Mouse (Mus musculus): ENCODE data around the gene Slc2a1. TPM values are rescaled to one million over a fixed set of nuclear protein-coding genes. Genes with fewer than 3 reads are reported as not detected.

Gene Slc2a1
- total and polyA plus RNA-seq, 2 experiments = 6.9 to 11.1 TPM

DNA sequence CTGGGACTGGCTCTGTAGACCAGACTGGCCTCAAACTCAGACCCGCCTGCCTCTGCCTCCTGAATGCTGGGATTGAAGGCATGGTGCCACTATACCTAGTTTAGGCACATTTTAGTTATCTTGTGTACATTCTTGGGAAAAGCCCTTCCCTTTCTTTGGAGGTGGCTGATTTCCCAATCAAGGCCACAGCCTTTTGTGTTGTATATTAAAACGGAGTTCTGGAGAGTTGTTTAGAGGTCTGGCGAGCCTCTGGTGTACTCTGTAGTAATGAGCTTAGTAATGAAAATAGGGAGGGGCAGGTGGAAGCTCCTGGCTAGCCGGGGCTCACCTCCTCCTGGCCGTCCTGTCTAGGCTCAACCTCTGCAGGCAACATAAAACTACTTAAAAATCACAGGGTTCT lies 2.0 kb downstream of the Slc2a1 start:
- peaks cover 36% of the 10 kb centered on the region for H3K79me2 ChIP-seq (ENCODE audit: control insufficient read depth, insufficient read depth, low read length)
- H3K36me3 ChIP-seq (ENCODE audit: control insufficient read depth, insufficient read depth, low read length) = no peaks in the 10 kb centered on the region
- H3K27ac ChIP-seq (replicated peaks; ENCODE audit: insufficient read depth, low read depth, low read length) = no peak overlapping the region
- DNase-seq (ENCODE audit: extremely low read depth, low read depth, low spot score) = no peak
- no peaks in the 10 kb centered on the region for H3K27me3 ChIP-seq (ENCODE audit: control insufficient read depth, insufficient read depth, low read length)
- H3K4me3 ChIP-seq (ENCODE audit: insufficient read depth, low read depth, low read length) = no peak overlapping the region
- TF ChIP-seq POLR2A (IDR thresholded peaks at IDR 0.05; ENCODE audit: extremely low read depth, insufficient read depth, low read length) = no peak
- TF ChIP-seq CTCF (IDR thresholded peaks at IDR 0.05; ENCODE audit: low read depth, low read length) = no peak
- no peak overlapping the region for H3K9ac ChIP-seq (ENCODE audit: low read depth, low read length)
- WGBS = 62% methylated on average over 5 of the region's 5 CpGs
- H3K4me1 ChIP-seq (ENCODE audit: control insufficient read depth, insufficient read depth, low read length) = peaks cover 7% of the 10 kb centered on the region

GRCm38 (mm10) chr4:119111410-119111809 lies 2.9 kb downstream of the Slc2a1 start:
- H3K79me2 ChIP-seq (ENCODE audit: control insufficient read depth, insufficient read depth, low read length) = peaks cover 36% of the 10 kb centered on the region
- WGBS = 87% methylated on average over 5 of the region's 5 CpGs
- no peak overlapping the region for H3K4me3 ChIP-seq (ENCODE audit: insufficient read depth, low read depth, low read length)
- DNase-seq (ENCODE audit: extremely low read depth, low read depth, low spot score) = no peak
- no peaks in the 10 kb centered on the region for H3K36me3 ChIP-seq (ENCODE audit: control insufficient read depth, insufficient read depth, low read length)
- H3K27ac ChIP-seq (replicated peaks; ENCODE audit: insufficient read depth, low read depth, low read length) = no peak overlapping the region
- TF ChIP-seq POLR2A (IDR thresholded peaks at IDR 0.05; ENCODE audit: extremely low read depth, insufficient read depth, low read length) (no peak), CTCF (IDR thresholded peaks at IDR 0.05; ENCODE audit: low read depth, low read length) (no peak)
- H3K27me3 ChIP-seq (ENCODE audit: control insufficient read depth, insufficient read depth, low read length) = no peaks in the 10 kb centered on the region
- no peak overlapping the region for H3K9ac ChIP-seq (ENCODE audit: low read depth, low read length)
- peaks cover 12% of the 10 kb centered on the region for H3K4me1 ChIP-seq (ENCODE audit: control insufficient read depth, insufficient read depth, low read length)

- Histone ChIP-seq H3K27ac (replicated peaks; ENCODE audit: insufficient read depth, low read depth, low read length) (no peak overlapping the region; the same call in 1 of the 2 replicates), H3K9ac (ENCODE audit: low read depth, low read length) (no peak overlapping the region), H3K27me3 (ENCODE audit: control insufficient read depth, insufficient read depth, low read length) (no peaks in the 10 kb centered on the region), H3K4me3 (ENCODE audit: insufficient read depth, low read depth, low read length) (no peak overlapping the region), H3K79me2 (ENCODE audit: control insufficient read depth, insufficient read depth, low read length) (peaks cover 36% of the 10 kb centered on the region), H3K36me3 (ENCODE audit: control insufficient read depth, insufficient read depth, low read length) (no peaks in the 10 kb centered on the region), H3K4me1 (ENCODE audit: control insufficient read depth, insufficient read depth, low read length) (peaks cover 21% of the 10 kb centered on the region)
- peak; percentile 71 for DNase-seq (ENCODE audit: extremely low read depth, low read depth, low spot score)
- no peak for TF ChIP-seq CTCF (IDR thresholded peaks at IDR 0.05; ENCODE audit: low read depth, low read length)
- TF ChIP-seq POLR2A (IDR thresholded peaks at IDR 0.05; ENCODE audit: extremely low read depth, insufficient read depth, low read length) = no peak
- 32% methylated on average over 2 of the region's 2 CpGs for WGBS
Measured at GRCm38 (mm10) chr4:119112256-119112885, 3.9 kb downstream of the Slc2a1 start.

- Histone ChIP-seq H3K27ac (replicated peaks; ENCODE audit: insufficient read depth, low read depth, low read length) (peak overlapping the region; percentile 50), H3K4me3 (ENCODE audit: insufficient read depth, low read depth, low read length) (no peak overlapping the region), H3K4me1 (ENCODE audit: control insufficient read depth, insufficient read depth, low read length) (peaks cover 45% of the 10 kb centered on the region), H3K9ac (ENCODE audit: low read depth, low read length) (no peak overlapping the region), H3K79me2 (ENCODE audit: control insufficient read depth, insufficient read depth, low read length) (peaks cover 25% of the 10 kb centered on the region), H3K36me3 (ENCODE audit: control insufficient read depth, insufficient read depth, low read length) (no peaks in the 10 kb centered on the region), H3K27me3 (ENCODE audit: control insufficient read depth, insufficient read depth, low read length) (no peaks in the 10 kb centered on the region)
- TF ChIP-seq CTCF (IDR thresholded peaks at IDR 0.05; ENCODE audit: low read depth, low read length) (no peak), POLR2A (IDR thresholded peaks at IDR 0.05; ENCODE audit: extremely low read depth, insufficient read depth, low read length) (no peak)
- WGBS = 48% methylated on average over 6 of the region's 6 CpGs
- DNase-seq (ENCODE audit: extremely low read depth, low read depth, low spot score) = peak; percentile 52
Measured at GRCm38 (mm10) chr4:119115611-119116070, 7.1 kb downstream of the Slc2a1 start.

GRCm38 (mm10) chr4:119116336-119116735 lies 7.8 kb downstream of the Slc2a1 start:
- Histone ChIP-seq H3K27me3 (ENCODE audit: control insufficient read depth, insufficient read depth, low read length) (no peaks in the 10 kb centered on the region), H3K36me3 (ENCODE audit: control insufficient read depth, insufficient read depth, low read length) (no peaks in the 10 kb centered on the region), H3K4me3 (ENCODE audit: insufficient read depth, low read depth, low read length) (no peak overlapping the region), H3K79me2 (ENCODE audit: control insufficient read depth, insufficient read depth, low read length) (peaks cover 20% of the 10 kb centered on the region), H3K4me1 (ENCODE audit: control insufficient read depth, insufficient read depth, low read length) (peaks cover 51% of the 10 kb centered on the region), H3K9ac (ENCODE audit: low read depth, low read length) (no peak overlapping the region), H3K27ac (replicated peaks; ENCODE audit: insufficient read depth, low read depth, low read length) (peak overlapping the region; percentile 20)
- WGBS = 16% methylated on average over 1 of the region's 1 CpGs
- peak; percentile 78 for DNase-seq (ENCODE audit: extremely low read depth, low read depth, low spot score)
- TF ChIP-seq POLR2A (IDR thresholded peaks at IDR 0.05; ENCODE audit: extremely low read depth, insufficient read depth, low read length) = no peak
- TF ChIP-seq CTCF (IDR thresholded peaks at IDR 0.05; ENCODE audit: low read depth, low read length) = peak; percentile 59

- peaks cover 54% of the 10 kb centered on the region for H3K4me1 ChIP-seq (ENCODE audit: control insufficient read depth, insufficient read depth, low read length)
- WGBS = 46% methylated on average over 5 of the region's 5 CpGs
- no peak overlapping the region for H3K4me3 ChIP-seq (ENCODE audit: insufficient read depth, low read depth, low read length)
- DNase-seq (ENCODE audit: extremely low read depth, low read depth, low spot score) = peak; percentile 75
- no peaks in the 10 kb centered on the region for H3K27me3 ChIP-seq (ENCODE audit: control insufficient read depth, insufficient read depth, low read length)
- H3K9ac ChIP-seq (ENCODE audit: low read depth, low read length) = no peak overlapping the region
- H3K36me3 ChIP-seq (ENCODE audit: control insufficient read depth, insufficient read depth, low read length) = no peaks in the 10 kb centered on the region
- H3K79me2 ChIP-seq (ENCODE audit: control insufficient read depth, insufficient read depth, low read length) = peaks cover 21% of the 10 kb centered on the region
- TF ChIP-seq POLR2A (IDR thresholded peaks at IDR 0.05; ENCODE audit: extremely low read depth, insufficient read depth, low read length) (no peak), CTCF (IDR thresholded peaks at IDR 0.05; ENCODE audit: low read depth, low read length) (no peak)
- H3K27ac ChIP-seq (replicated peaks; ENCODE audit: insufficient read depth, low read depth, low read length) = peak overlapping the region; percentile 67
Measured at GRCm38 (mm10) chr4:119117571-119117970, 9.1 kb downstream of the Slc2a1 start.

Data from liver, adult 2 months (tissue).